Mouse (Mus musculus): ENCODE results near the gene Ankrd60. TPM values are rescaled to one million over a fixed set of nuclear protein-coding genes. Genes with fewer than 3 reads are reported as not detected.

Gene Ankrd60
- total and polyA plus RNA-seq, 3 experiments = not detected

DNA sequence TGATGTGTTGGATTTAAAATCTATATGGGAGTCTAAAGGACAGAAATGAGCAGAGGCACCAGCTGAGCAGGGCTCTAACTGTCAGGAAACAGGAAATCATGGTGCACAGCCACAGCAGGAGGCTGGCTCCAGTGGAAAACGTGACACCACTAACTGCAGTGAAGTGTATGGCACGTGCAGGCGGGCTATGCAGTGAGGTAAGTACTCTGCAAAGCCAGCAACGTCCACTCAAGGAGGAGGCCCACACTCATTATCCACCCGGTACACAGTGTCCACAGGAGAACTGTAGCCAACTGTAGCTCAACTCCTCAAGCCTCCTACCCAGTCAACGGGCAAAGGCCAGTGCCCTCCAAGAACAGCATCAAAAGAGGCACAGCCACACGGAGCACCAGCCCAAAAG lies 46.5 kb upstream of the Ankrd60 start:
- H3K4me1 ChIP-seq (ENCODE audit: control insufficient read depth in 1 of 2, insufficient read depth in 2 of 2, low read length in 2 of 2) = no peaks in the 10 kb centered on the region
- H3K36me3 ChIP-seq (ENCODE audit: control insufficient read depth in 1 of 2, insufficient read depth in 2 of 2, low read length in 2 of 2) = no peaks in the 10 kb centered on the region
- no peaks in the 10 kb centered on the region for H3K9me3 ChIP-seq (replicated peaks; ENCODE audit: insufficient read depth, low read length)
- no peaks in the 10 kb centered on the region for H3K27me3 ChIP-seq (ENCODE audit: control insufficient read depth in 1 of 2, insufficient read depth in 2 of 2, low read length in 2 of 2)
- no peak overlapping the region for H3K4me3 ChIP-seq (ENCODE audit: control insufficient read depth in 1 of 2, insufficient read depth in 1 of 2, low read depth in 2 of 2, low read length in 2 of 2)
- H3K27ac ChIP-seq (ENCODE audit: control insufficient read depth, low read depth, low read length) = no peak overlapping the region
- H3K79me2 ChIP-seq (ENCODE audit: control insufficient read depth, insufficient read depth, low read length, poor library complexity) = no peaks in the 10 kb centered on the region
- DNase-seq (ENCODE audit: low read depth, low spot score) = no peak
- no peak overlapping the region for H3K9ac ChIP-seq (ENCODE audit: control insufficient read depth, low read depth, low read length, poor library complexity, severe bottlenecking)
- no peak for TF ChIP-seq EP300 (IDR thresholded peaks at IDR 0.05; ENCODE audit: low read depth in 1 of 2, low read length in 2 of 2)
- no peak for TF ChIP-seq BHLHE40 (IDR thresholded peaks at IDR 0.05; ENCODE audit: borderline replicate concordance, low read depth, low read length)
- TF ChIP-seq ZKSCAN1 (IDR thresholded peaks at IDR 0.05; ENCODE audit: low read depth, low read length) = no peak
- TF ChIP-seq MAFK (IDR thresholded peaks at IDR 0.05; ENCODE audit: borderline replicate concordance, low read depth, low read length) = no peak
- no peak for TF ChIP-seq NRF1 (IDR thresholded peaks at IDR 0.05; ENCODE audit: insufficient read depth, low read depth, low read length, poor library complexity, severe bottlenecking)
- no peak for TF ChIP-seq TAL1 (IDR thresholded peaks at IDR 0.05; ENCODE audit: low read length)
- TF ChIP-seq RAD21 (IDR thresholded peaks at IDR 0.05; ENCODE audit: low read depth, low read length) = no peak
- no peak for TF ChIP-seq CTCF (IDR thresholded peaks at IDR 0.05 in 2 of 3, conservative IDR thresholded peaks at IDR 0.05 in 1 of 3; ENCODE audit: control insufficient read depth in 1 of 3, insufficient read depth in 1 of 3, low read depth in 2 of 3, low read length in 3 of 3, poor library complexity in 1 of 3, severe bottlenecking in 1 of 3)
- no peak for TF ChIP-seq UBTF (IDR thresholded peaks at IDR 0.05; ENCODE audit: borderline replicate concordance, insufficient read depth, low read depth, low read length)
- TF ChIP-seq ZNF384 (IDR thresholded peaks at IDR 0.05; ENCODE audit: low read depth, low read length) = no peak
- TF ChIP-seq ELF1 (IDR thresholded peaks at IDR 0.05; ENCODE audit: low read depth, low read length) = no peak
- TF ChIP-seq TCF12 (IDR thresholded peaks at IDR 0.05; ENCODE audit: low read depth, low read length) = no peak
- no peak for TF ChIP-seq RCOR1 (IDR thresholded peaks at IDR 0.05; ENCODE audit: low read depth, low read length)
- TF ChIP-seq ZMIZ1 (IDR thresholded peaks at IDR 0.05; ENCODE audit: low read depth, low read length) = no peak
- TF ChIP-seq KAT2A (conservative IDR thresholded peaks at IDR 0.05; ENCODE audit: low read depth, low read length) = no peak
- TF ChIP-seq E2F4 (IDR thresholded peaks at IDR 0.05; ENCODE audit: borderline replicate concordance, low read depth, low read length) = no peak

DNA sequence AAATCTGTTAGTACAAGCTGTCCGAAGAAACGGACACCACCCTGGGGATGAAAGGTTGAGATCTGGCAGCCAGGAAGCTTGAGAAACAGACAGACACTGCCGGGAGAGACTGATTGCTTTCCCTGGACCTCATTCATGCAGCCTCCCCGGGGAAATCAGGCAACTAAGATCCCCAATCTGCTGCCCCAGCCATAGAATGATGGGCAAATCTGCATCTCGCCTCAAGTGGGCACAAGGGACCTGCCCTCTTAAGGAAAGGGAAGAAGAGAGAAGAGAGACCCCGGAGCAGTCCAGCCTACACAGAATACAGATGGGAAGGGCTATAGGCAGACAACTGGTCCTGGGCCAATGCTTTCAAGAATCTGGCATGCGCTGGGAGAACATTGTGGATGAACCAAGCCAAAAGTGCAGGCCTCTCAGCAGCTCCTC lies 44.0 kb upstream of the Ankrd60 start:
- Histone ChIP-seq H3K4me1 (ENCODE audit: control insufficient read depth in 1 of 2, insufficient read depth in 2 of 2, low read length in 2 of 2) (no peaks in the 10 kb centered on the region), H3K36me3 (ENCODE audit: control insufficient read depth in 1 of 2, insufficient read depth in 2 of 2, low read length in 2 of 2) (no peaks in the 10 kb centered on the region), H3K4me3 (ENCODE audit: control insufficient read depth in 1 of 2, insufficient read depth in 1 of 2, low read depth in 2 of 2, low read length in 2 of 2) (no peak overlapping the region), H3K27ac (ENCODE audit: control insufficient read depth, low read depth, low read length) (no peak overlapping the region), H3K27me3 (ENCODE audit: control insufficient read depth in 1 of 2, insufficient read depth in 2 of 2, low read length in 2 of 2) (no peaks in the 10 kb centered on the region), H3K9ac (ENCODE audit: control insufficient read depth, low read depth, low read length, poor library complexity, severe bottlenecking) (no peak overlapping the region), H3K9me3 (replicated peaks; ENCODE audit: insufficient read depth, low read length) (no peaks in the 10 kb centered on the region), H3K79me2 (ENCODE audit: control insufficient read depth, insufficient read depth, low read length, poor library complexity) (no peaks in the 10 kb centered on the region)
- DNase-seq (ENCODE audit: low read depth, low spot score) = no peak
- TF ChIP-seq NRF1 (IDR thresholded peaks at IDR 0.05; ENCODE audit: insufficient read depth, low read depth, low read length, poor library complexity, severe bottlenecking) (no peak), MEF2A (IDR thresholded peaks at IDR 0.05; ENCODE audit: extremely low read depth, insufficient replicate concordance, low read depth, low read length, poor library complexity, severe bottlenecking) (no peak), E2F4 (IDR thresholded peaks at IDR 0.05; ENCODE audit: borderline replicate concordance, low read depth, low read length) (no peak), HCFC1 (IDR thresholded peaks at IDR 0.05; ENCODE audit: low read depth, low read length) (no peak)

Data from MEL (cell line).